Mouse (Mus musculus) E14TG2a.4 (cell line): ENCODE measurements around the gene Gm45337.
"Not testable (repeated sequence)": the region's sequence is repeated elsewhere in the genome, so short reads cannot be mapped to it uniquely, and the experiment has no call there.

ENCODE experiments used
- CTCF ChIP-seq: conservative IDR thresholded peaks from 2 replicates; pipeline ENCODE4 v1.5.1; 2014; ENCODE audit warnings: low read length
- POU5F1 ChIP-seq: IDR thresholded peaks from 2 replicates; pipeline ENCODE4 v1.6.1; 2014; ENCODE audit warnings: low read length, borderline replicate concordance

DNA sequence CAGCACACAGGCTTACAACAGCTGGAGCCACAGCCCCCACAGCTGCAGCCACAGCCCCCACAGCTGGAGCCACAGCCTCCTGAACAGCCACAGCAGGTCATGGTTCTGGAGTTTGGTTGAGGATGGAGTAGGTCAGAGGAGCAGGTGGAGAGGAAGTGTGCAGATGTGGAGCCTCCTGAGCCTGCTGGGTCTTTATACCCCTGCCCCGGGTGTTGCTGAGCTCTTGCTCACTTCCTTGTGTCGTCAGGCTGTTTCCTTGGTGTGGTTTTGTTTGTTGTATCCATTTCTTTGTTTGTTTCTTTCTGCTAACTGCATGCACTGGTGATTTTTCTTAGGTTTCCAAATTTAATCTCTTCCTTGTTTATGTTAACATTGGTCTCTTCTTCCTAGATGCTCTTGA lies 8.5 kb downstream of the Gm45337 start, which contains the start of gene Gm39115:
- TF ChIP-seq CTCF, POU5F1: not testable (repeated sequence)
